Mouse (Mus musculus): ENCODE results near the gene Zfp335. TPM values are rescaled to one million over a fixed set of nuclear protein-coding genes. Genes with fewer than 3 reads are reported as not detected.

Zfp335 gene
- polyA plus RNA-seq, 1 experiment from 2014 or later = 15.5 TPM

DNA sequence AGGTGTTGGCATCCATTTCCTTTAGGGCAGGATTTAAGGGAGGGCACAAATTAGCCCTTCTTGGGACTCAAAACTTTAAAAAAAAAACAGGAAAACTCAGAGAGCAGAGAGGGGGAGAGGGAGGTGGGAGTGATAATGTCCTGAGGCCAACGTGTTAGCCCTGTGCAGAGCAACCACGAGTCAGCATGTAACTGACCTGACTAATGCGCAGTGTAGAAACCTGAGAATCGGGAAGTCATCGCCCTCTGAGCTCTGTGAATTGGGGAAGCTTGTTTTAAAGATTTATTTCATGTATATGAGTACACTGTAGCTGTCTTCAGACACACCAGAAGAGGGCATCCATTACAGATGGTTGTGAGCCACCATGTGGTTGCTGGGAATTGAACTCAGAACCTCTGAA, 5.3 kb upstream of the Zfp335 start:
- no peak overlapping the region for H3K4me2 ChIP-seq (ENCODE audit: low read length)
- DNase-seq (no peak), ATAC-seq (ENCODE audit: low FRiP score, low TSS enrichment) (no peak)
- WGBS = 91% methylated on average over 5 of the region's 5 CpGs
- H3K27me3 ChIP-seq (ENCODE audit: control insufficient read depth, insufficient read depth, low read length) = no peaks in the 10 kb centered on the region
- H3K4me3 ChIP-seq (replicated peaks; ENCODE audit: low read depth, low read length) = no peak overlapping the region
- no peaks in the 10 kb centered on the region for H3K9me3 ChIP-seq (ENCODE audit: control insufficient read depth, low read length)
- peaks cover 5% of the 10 kb centered on the region for H3K4me1 ChIP-seq (ENCODE audit: control insufficient read depth, insufficient read depth, low read length)
- H3K9ac ChIP-seq (replicated peaks; ENCODE audit: low read length) = no peak overlapping the region
- H3K27ac ChIP-seq (replicated peaks; ENCODE audit: low read depth, low read length) = no peak overlapping the region
- H3K36me3 ChIP-seq (ENCODE audit: control insufficient read depth, insufficient read depth, low read length) = peaks cover 15% of the 10 kb centered on the region

- WGBS = 96% methylated on average over 2 of the region's 2 CpGs
- Histone ChIP-seq H3K27ac (replicated peaks; ENCODE audit: low read depth, low read length) (no peak overlapping the region), H3K9me3 (ENCODE audit: control insufficient read depth, low read length) (no peaks in the 10 kb centered on the region), H3K27me3 (ENCODE audit: control insufficient read depth, insufficient read depth, low read length) (no peaks in the 10 kb centered on the region), H3K9ac (replicated peaks; ENCODE audit: low read length) (no peak overlapping the region), H3K4me3 (replicated peaks; ENCODE audit: low read depth, low read length) (no peak overlapping the region), H3K4me2 (ENCODE audit: low read length) (no peak overlapping the region), H3K4me1 (ENCODE audit: control insufficient read depth, insufficient read depth, low read length) (peaks cover 16% of the 10 kb centered on the region), H3K36me3 (ENCODE audit: control insufficient read depth, insufficient read depth, low read length) (peaks cover 18% of the 10 kb centered on the region)
- ATAC-seq (ENCODE audit: low FRiP score, low TSS enrichment) (no peak), DNase-seq (no peak)
These were observed 1.9 kb upstream of the Zfp335 start for GRCm38 (mm10) chr2:164913428-164913786.

DNA sequence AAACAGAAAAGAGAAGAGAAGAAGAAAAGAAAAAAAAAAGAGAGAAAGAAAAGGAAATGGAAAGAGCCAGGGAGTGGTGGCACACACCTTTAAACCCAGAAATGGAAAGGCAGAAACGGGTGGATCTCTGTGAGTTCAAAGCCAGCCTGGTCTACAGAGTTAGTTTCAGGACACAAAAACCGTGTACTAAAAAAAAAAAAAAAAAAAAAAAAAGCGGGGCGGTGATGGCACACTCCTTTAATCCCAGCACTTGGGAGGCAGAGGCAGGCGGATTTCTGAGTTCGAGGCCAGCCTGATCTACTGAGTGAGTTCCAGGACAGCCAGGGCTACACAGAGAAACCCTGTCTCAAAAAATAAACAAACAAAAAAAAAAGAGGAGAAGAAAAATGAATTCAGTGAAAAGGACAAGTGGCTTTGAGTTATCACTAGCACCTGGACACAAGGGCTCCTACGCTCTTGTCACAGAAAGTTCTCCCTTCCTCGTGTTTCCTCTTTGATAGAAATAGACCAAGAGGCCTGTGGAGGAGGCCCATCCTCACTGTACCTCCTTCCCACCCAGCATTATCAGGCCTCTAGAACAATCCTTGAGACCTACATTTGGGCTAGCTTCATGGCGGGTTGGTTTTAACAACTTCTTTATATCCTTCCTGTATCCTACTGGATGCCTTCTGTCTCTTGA, 1.3 kb upstream of the Zfp335 start:
- H3K9me3 ChIP-seq (ENCODE audit: control insufficient read depth, low read length) = no peaks in the 10 kb centered on the region
- no peak overlapping the region for H3K9ac ChIP-seq (replicated peaks; ENCODE audit: low read length)
- H3K27me3 ChIP-seq (ENCODE audit: control insufficient read depth, insufficient read depth, low read length) = no peaks in the 10 kb centered on the region
- DNase-seq (no peak), ATAC-seq (ENCODE audit: low FRiP score, low TSS enrichment) (no peak)
- H3K4me3 ChIP-seq (replicated peaks; ENCODE audit: low read depth, low read length) = no peak overlapping the region
- H3K36me3 ChIP-seq (ENCODE audit: control insufficient read depth, insufficient read depth, low read length) = peaks cover 23% of the 10 kb centered on the region
- H3K4me2 ChIP-seq (ENCODE audit: low read length) = 0 out of 2 replicates have a peak overlapping the region, but pooled peaks have one; percentile 91
- H3K4me1 ChIP-seq (ENCODE audit: control insufficient read depth, insufficient read depth, low read length) = peaks cover 16% of the 10 kb centered on the region
- WGBS = 93% methylated on average over 8 of the region's 9 CpGs
- H3K27ac ChIP-seq (replicated peaks; ENCODE audit: low read depth, low read length) = no peak overlapping the region

DNA sequence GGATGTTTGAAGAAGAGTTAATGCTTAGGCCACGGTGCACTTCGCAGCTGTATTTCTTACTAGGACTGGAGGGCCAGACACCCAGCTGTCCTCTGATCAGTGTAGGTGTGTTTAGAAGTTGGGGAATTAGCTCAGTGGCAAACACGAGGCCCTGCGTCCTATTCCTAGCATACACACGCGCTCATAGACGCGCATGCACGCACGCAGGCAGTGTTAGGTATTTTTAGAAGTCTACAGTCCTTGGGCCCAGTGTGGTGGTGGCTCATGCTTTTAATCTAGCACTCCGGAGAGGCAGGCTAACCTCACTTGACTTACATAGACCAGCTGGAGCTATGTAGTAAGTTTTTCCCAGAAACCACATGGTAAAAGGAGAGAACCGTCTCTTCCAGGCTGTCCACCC, 594 bp upstream of the Zfp335 start:
- Histone ChIP-seq H3K27ac (replicated peaks; ENCODE audit: low read depth, low read length) (peak overlapping the region; percentile 100), H3K4me1 (ENCODE audit: control insufficient read depth, insufficient read depth, low read length) (peaks cover 16% of the 10 kb centered on the region), H3K4me3 (replicated peaks; ENCODE audit: low read depth, low read length) (peak overlapping the region; percentile 74), H3K36me3 (ENCODE audit: control insufficient read depth, insufficient read depth, low read length) (peaks cover 31% of the 10 kb centered on the region), H3K9ac (replicated peaks; ENCODE audit: low read length) (peak overlapping the region; percentile 97), H3K9me3 (ENCODE audit: control insufficient read depth, low read length) (no peaks in the 10 kb centered on the region), H3K4me2 (ENCODE audit: low read length) (peak overlapping the region; percentile 91), H3K27me3 (ENCODE audit: control insufficient read depth, insufficient read depth, low read length) (no peaks in the 10 kb centered on the region)
- no peak for DNase-seq
- 29% methylated on average over 12 of the region's 12 CpGs for WGBS
- 0 out of 2 replicates have a peak, but pooled peaks have one; percentile 4 for ATAC-seq (ENCODE audit: low FRiP score, low TSS enrichment)

DNA sequence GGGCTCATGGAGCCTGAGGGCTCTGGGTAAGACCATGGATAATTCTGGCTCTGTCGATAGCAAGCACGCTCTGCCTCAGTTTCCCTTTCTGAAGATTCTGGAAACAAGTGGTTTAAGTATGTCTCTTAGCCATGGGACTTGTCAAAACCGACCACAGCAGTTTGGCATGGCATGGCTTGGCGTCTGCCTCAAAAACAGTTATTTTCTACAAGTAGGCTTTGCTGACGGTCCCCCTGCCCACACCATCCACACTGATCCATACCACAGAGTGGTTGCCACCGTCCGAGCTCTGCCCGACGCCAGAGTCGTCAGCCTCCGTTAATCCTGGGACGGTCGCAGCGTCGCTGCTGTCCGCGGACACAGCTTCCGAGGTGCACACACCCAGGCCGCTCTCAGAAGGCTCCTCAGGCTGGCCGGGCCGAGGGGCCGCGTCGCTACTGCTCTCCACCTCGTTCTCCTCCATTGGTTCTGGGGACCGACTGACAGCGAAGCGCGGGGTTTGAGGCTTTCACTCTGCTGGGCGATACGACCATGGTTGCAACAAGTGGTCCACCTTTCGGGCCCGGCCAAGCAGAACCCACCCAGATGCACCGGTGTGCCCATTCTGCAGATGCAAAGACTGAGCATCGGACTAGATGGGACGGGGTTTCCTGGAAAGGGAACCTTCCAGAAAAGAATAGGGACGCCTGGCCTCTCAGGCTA, 1.0 kb downstream of the Zfp335 start:
- ATAC-seq (ENCODE audit: low FRiP score, low TSS enrichment) = peak; percentile 12; the same call in 1 of the 2 replicates
- no peak for DNase-seq
- peak overlapping the region; percentile 100 for H3K27ac ChIP-seq (replicated peaks; ENCODE audit: low read depth, low read length)
- H3K9me3 ChIP-seq (ENCODE audit: control insufficient read depth, low read length) = 0 out of 2 replicates have a peak, but pooled peaks cover 6% of the 10 kb centered on the region
- H3K4me1 ChIP-seq (ENCODE audit: control insufficient read depth, insufficient read depth, low read length) = peaks cover 16% of the 10 kb centered on the region
- H3K4me3 ChIP-seq (replicated peaks; ENCODE audit: low read depth, low read length) = peak overlapping the region; percentile 74
- H3K36me3 ChIP-seq (ENCODE audit: control insufficient read depth, insufficient read depth, low read length) = peaks cover 47% of the 10 kb centered on the region
- 6% methylated on average over 37 of the region's 37 CpGs for WGBS
- H3K4me2 ChIP-seq (ENCODE audit: low read length) = peak overlapping the region; percentile 91
- peak overlapping the region; percentile 97 for H3K9ac ChIP-seq (replicated peaks; ENCODE audit: low read length)
- H3K27me3 ChIP-seq (ENCODE audit: control insufficient read depth, insufficient read depth, low read length) = no peaks in the 10 kb centered on the region

DNA sequence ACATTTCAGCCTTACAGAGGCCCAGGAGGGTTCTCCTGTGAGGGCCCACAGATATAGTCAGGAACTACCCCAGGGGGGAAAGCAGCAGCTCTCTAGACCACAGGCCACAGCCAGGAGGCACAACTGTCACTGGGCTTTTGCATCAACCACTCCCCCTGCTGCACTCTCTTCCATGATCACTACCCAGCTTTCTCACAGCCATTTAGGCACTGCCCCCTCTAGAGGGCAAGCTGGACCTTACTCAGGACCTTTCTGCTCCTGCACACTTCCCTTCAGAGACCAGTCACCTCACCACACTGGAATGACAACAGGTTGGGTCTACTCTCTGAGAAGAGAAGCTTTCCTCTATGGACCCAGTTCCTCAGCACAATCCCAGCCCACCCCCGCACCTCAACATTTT, 2.0 kb downstream of the Zfp335 start:
- Histone ChIP-seq H3K4me3 (replicated peaks; ENCODE audit: low read depth, low read length) (peak overlapping the region; percentile 74; the same call in 1 of the 2 replicates), H3K9ac (replicated peaks; ENCODE audit: low read length) (peak overlapping the region; percentile 97; the same call in 1 of the 2 replicates), H3K36me3 (ENCODE audit: control insufficient read depth, insufficient read depth, low read length) (peaks cover 57% of the 10 kb centered on the region), H3K9me3 (ENCODE audit: control insufficient read depth, low read length) (0 out of 2 replicates have a peak, but pooled peaks cover 6% of the 10 kb centered on the region), H3K4me1 (ENCODE audit: control insufficient read depth, insufficient read depth, low read length) (peaks cover 16% of the 10 kb centered on the region), H3K27me3 (ENCODE audit: control insufficient read depth, insufficient read depth, low read length) (no peaks in the 10 kb centered on the region), H3K4me2 (ENCODE audit: low read length) (peak overlapping the region; percentile 91), H3K27ac (replicated peaks; ENCODE audit: low read depth, low read length) (no peak overlapping the region)
- no peak for DNase-seq
- no peak for ATAC-seq (ENCODE audit: low FRiP score, low TSS enrichment)
- WGBS = 84% methylated on average over 1 of the region's 1 CpGs

DNA sequence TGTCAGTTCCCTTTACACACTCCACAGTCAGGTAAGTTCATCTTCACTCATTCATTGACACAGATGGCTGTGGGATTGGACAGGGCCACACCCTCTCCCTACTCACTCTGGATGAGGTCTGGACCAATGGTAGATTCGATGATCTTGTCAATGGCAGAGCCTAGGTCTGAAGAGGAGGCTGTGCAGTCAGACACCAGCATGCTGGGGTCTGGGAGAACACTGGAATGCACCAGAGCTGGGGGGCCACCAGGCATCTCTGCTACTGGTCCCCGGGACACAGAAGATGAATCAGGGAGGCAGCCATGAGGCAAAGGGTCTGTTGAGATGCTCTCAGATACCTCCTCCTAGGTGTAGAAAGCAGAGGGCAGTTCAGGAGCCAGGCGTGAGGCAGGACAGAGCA, 2.5 kb downstream of the Zfp335 start:
- Histone ChIP-seq H3K36me3 (ENCODE audit: control insufficient read depth, insufficient read depth, low read length) (peaks cover 59% of the 10 kb centered on the region), H3K4me3 (replicated peaks; ENCODE audit: low read depth, low read length) (no peak overlapping the region), H3K9me3 (ENCODE audit: control insufficient read depth, low read length) (0 out of 2 replicates have a peak, but pooled peaks cover 6% of the 10 kb centered on the region), H3K4me2 (ENCODE audit: low read length) (peak overlapping the region; percentile 91), H3K27ac (replicated peaks; ENCODE audit: low read depth, low read length) (no peak overlapping the region), H3K9ac (replicated peaks; ENCODE audit: low read length) (no peak overlapping the region; the same call in 1 of the 2 replicates), H3K27me3 (ENCODE audit: control insufficient read depth, insufficient read depth, low read length) (no peaks in the 10 kb centered on the region), H3K4me1 (ENCODE audit: control insufficient read depth, insufficient read depth, low read length) (peaks cover 16% of the 10 kb centered on the region)
- WGBS = 99% methylated on average over 3 of the region's 3 CpGs
- no peak for DNase-seq
- no peak for ATAC-seq (ENCODE audit: low FRiP score, low TSS enrichment)

DNA sequence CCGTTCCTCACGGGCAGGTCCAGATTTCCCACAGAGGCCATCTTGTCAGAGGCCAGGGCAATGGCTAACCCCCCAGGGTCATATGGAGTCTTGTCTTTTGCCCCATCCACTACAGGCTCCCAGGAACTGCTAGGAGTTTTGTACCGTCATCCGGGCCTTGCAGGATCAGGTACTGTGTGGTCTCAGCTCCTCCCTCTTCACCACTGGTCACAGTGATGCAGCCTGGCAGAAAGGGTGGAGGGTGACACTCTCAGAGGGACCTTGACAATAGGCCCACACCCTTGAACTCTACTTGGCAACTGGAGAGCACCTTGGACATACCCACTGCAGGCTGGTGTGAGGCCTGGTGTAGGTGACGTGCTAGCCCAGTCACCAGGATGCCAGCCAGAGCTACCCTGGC, 3.5 kb downstream of the Zfp335 start:
- peaks cover 64% of the 10 kb centered on the region for H3K36me3 ChIP-seq (ENCODE audit: control insufficient read depth, insufficient read depth, low read length)
- H3K9me3 ChIP-seq (ENCODE audit: control insufficient read depth, low read length) = 0 out of 2 replicates have a peak, but pooled peaks cover 6% of the 10 kb centered on the region
- H3K4me3 ChIP-seq (replicated peaks; ENCODE audit: low read depth, low read length) = no peak overlapping the region
- no peaks in the 10 kb centered on the region for H3K27me3 ChIP-seq (ENCODE audit: control insufficient read depth, insufficient read depth, low read length)
- no peak overlapping the region for H3K27ac ChIP-seq (replicated peaks; ENCODE audit: low read depth, low read length)
- no peak overlapping the region for H3K9ac ChIP-seq (replicated peaks; ENCODE audit: low read length)
- peaks cover 16% of the 10 kb centered on the region for H3K4me1 ChIP-seq (ENCODE audit: control insufficient read depth, insufficient read depth, low read length)
- WGBS = over 99% methylated on average over 5 of the region's 5 CpGs
- ATAC-seq (ENCODE audit: low FRiP score, low TSS enrichment) (no peak), DNase-seq (no peak)
- H3K4me2 ChIP-seq (ENCODE audit: low read length) = no peak overlapping the region
